In the genomic region with DNA sequence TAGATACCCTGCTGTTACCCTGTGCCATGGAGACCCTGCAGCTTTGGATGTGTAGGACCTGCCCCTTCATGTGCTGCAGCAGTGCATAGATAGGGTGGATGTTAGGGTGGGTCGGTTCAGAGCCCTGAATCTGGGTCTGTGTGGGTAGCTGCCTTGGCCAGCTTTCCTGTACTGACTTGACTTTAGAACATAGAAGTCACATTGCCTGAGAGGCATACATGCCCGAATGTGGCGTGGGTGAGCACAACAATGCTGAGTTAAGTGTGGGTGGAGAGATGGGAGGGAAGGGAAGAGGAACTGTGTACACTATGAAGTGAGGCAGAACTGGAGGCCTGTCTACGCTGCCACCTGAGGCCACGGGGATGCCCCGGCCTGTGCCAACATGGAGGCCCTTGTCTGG, we compare ENCODE assay signal across 20 mouse cellular contexts. TPM values are rescaled to one million over a fixed set of nuclear protein-coding genes. Genes with fewer than 3 reads are reported as not detected.
A peak's percentile ranks its signal among the peaks of the same experiment; 100 is the strongest.
DNase-seq lines count a peak whose midpoint lies in the region; ATAC-seq lines count a peak whose summit lies in the region.
"Had no signal": no experiment of that assay in that cellular context is flagged by ENCODE, and none has a peak within 500 bp of the region (broad histone marks: within the 10 kb centered on the region; RNA-seq: fewer than 3 reads in every experiment).

No protein-coding gene starts in this region.

- no peaks in the 10 kb centered on the region for H3K27me3 ChIP-seq in neural tube, embryonic 14.5 days (ENCODE audit: control insufficient read depth, insufficient read depth, low read length)
- H3K27me3 ChIP-seq: forebrain, embryonic 13.5 days; hindbrain, embryonic 12.5 days had no signal

- 94% methylated on average over 6 of the region's 6 CpGs for WGBS in neural tube, embryonic 14.5 days

- H3K9me3 ChIP-seq in neural tube, embryonic 14.5 days (ENCODE audit: control insufficient read depth, low read length) = no peaks in the 10 kb centered on the region
- H3K9me3 ChIP-seq: forebrain, embryonic 13.5 days; hindbrain, embryonic 12.5 days had no signal

- no peak overlapping the region for H3K4me3 ChIP-seq in neural tube, embryonic 14.5 days (ENCODE audit: low read depth, low read length)
- H3K4me3 ChIP-seq: forebrain, embryonic 13.5 days; hindbrain, embryonic 12.5 days; left cerebral cortex, adult 2 months had no signal

- H3K36me3 ChIP-seq in neural tube, embryonic 14.5 days (ENCODE audit: control insufficient read depth, insufficient read depth, low read length) = peaks cover 4% of the 10 kb centered on the region; the same call in 1 of the 2 replicates

- no peak overlapping the region for H3K4me2 ChIP-seq in neural tube, embryonic 14.5 days (ENCODE audit: low read depth, low read length)
- H3K4me2 ChIP-seq: forebrain, embryonic 13.5 days; hindbrain, embryonic 12.5 days had no signal

- no peak overlapping the region for H3K9ac ChIP-seq in neural tube, embryonic 14.5 days (replicated peaks; ENCODE audit: low read depth, low read length)
- H3K9ac ChIP-seq: forebrain, embryonic 13.5 days; hindbrain, embryonic 12.5 days had no signal

- H3K4me1 ChIP-seq in neural tube, embryonic 14.5 days (ENCODE audit: control insufficient read depth, insufficient read depth, low read length) = no peaks in the 10 kb centered on the region
- H3K4me1 ChIP-seq: forebrain, embryonic 13.5 days had no signal

- H3K27ac ChIP-seq in neural tube, embryonic 14.5 days (ENCODE audit: low read depth, low read length) = no peak overlapping the region
- H3K27ac ChIP-seq: forebrain, embryonic 13.5 days; hindbrain, embryonic 12.5 days; left cerebral cortex, adult 2 months had no signal

- peak; percentile 45 to 62 for DNase-seq in layer of hippocampus, adult 18-20 months (ENCODE audit: low spot score in 2 of 2)
- DNase-seq in layer of hippocampus, postnatal 10 days (ENCODE audit: low spot score in 2 of 2) = no peak
- no peak for DNase-seq in neural tube, embryonic 10.5 days (ENCODE audit: extremely low spot score, low spot score)
- peak; percentile 47 for DNase-seq in gonadal fat pad, adult 2 months (ENCODE audit: low read depth)
- DNase-seq in gastrocnemius, adult 18-20 months (ENCODE audit: low spot score) = no peak
- DNase-seq in ovary, postnatal 10 days (ENCODE audit: low spot score) = no peak
- DNase-seq: cerebellum, adult 2 months; cerebellum, postnatal 36 days; gastrocnemius, postnatal 25 days; kidney, adult 9 months; kidney, postnatal 36 days; left cerebral cortex, postnatal 4 days; lung, adult 2 months had no signal

- peak; percentile 7; the same call in 1 of the 2 replicates for ATAC-seq in neural tube, embryonic 14.5 days (ENCODE audit: low read depth)
- ATAC-seq: forebrain, embryonic 13.5 days had no signal

RNA-seq across cellular contexts. Expression of a gene that starts 58.0 kb away (rescaled TPM):
- 10 to 100 TPM; 32.9 to 35.7 TPM for total RNA-seq in layer of hippocampus, adult 18-20 months (2021)
- 10 to 100 TPM; 36.4 to 36.5 TPM for total RNA-seq in layer of hippocampus, postnatal 10 days (2021)
- 36.4 and 36.6 TPM in 2 replicates for polyA plus RNA-seq in neural tube, embryonic 14.5 days (2014; fragmentation: Nextera tagmentation; extraction: Ambion mirVana)
- polyA plus RNA-seq in gonadal fat pad, adult 2 months (2012; rRNA removed) = 13.7 and 14.4 TPM in 2 replicates
- total RNA-seq in gastrocnemius, adult 18-20 months (2021) = 1 to 10 TPM; 7.3 to 7.6 TPM

RNA-seq across cellular contexts. Expression of a gene that starts 58.8 kb away (rescaled TPM):
- total RNA-seq in layer of hippocampus, adult 18-20 months (2021) = under 1 TPM; 0.20 to 0.25 TPM
- under 1 TPM; 0.62 to 0.69 TPM for total RNA-seq in layer of hippocampus, postnatal 10 days (2021)
- 0.08 and 0.20 TPM in 2 replicates for polyA plus RNA-seq in neural tube, embryonic 14.5 days (2014; fragmentation: Nextera tagmentation; extraction: Ambion mirVana)
- 0.22 and 0.42 TPM in 2 replicates for polyA plus RNA-seq in gonadal fat pad, adult 2 months (2012; rRNA removed)
- not detected for total RNA-seq in gastrocnemius, adult 18-20 months (2021)
- total RNA-seq: gastrocnemius, postnatal 25 days; liver, adult 2 months; megakaryocyte-erythroid progenitor cell, adult 5-6 weeks had no signal
- polyA plus RNA-seq: C2C12; liver, adult 2 months had no signal

Comparison
In these comparisons a context has a peak if more than half of its experiments do, and no peak if none do; other contexts are left out.
1. DNase-seq: peak in layer of hippocampus, adult 18-20 months (2 of 2) and gonadal fat pad, adult 2 months (single experiment); none in layer of hippocampus, postnatal 10 days (0 of 2), neural tube, embryonic 10.5 days (single experiment), gastrocnemius, adult 18-20 months (single experiment) and ovary, postnatal 10 days (single experiment).